Mouse (Mus musculus) hindlimb bud, embryonic 11.5 days (tissue): ENCODE results near the gene Acsf2.
"Not testable (repeated sequence)": the region's sequence is repeated elsewhere in the genome, so short reads cannot be mapped to it uniquely, and the experiment has no call there.

ENCODE experiments used
- DNase-seq: peaks from one replicate; pipeline ENCODE4 v3.0.0-alpha.2; 2012; ENCODE audit warnings: low read depth, low spot score; ENCODE audit errors: extremely low spot score

Gene Acsf2

DNA sequence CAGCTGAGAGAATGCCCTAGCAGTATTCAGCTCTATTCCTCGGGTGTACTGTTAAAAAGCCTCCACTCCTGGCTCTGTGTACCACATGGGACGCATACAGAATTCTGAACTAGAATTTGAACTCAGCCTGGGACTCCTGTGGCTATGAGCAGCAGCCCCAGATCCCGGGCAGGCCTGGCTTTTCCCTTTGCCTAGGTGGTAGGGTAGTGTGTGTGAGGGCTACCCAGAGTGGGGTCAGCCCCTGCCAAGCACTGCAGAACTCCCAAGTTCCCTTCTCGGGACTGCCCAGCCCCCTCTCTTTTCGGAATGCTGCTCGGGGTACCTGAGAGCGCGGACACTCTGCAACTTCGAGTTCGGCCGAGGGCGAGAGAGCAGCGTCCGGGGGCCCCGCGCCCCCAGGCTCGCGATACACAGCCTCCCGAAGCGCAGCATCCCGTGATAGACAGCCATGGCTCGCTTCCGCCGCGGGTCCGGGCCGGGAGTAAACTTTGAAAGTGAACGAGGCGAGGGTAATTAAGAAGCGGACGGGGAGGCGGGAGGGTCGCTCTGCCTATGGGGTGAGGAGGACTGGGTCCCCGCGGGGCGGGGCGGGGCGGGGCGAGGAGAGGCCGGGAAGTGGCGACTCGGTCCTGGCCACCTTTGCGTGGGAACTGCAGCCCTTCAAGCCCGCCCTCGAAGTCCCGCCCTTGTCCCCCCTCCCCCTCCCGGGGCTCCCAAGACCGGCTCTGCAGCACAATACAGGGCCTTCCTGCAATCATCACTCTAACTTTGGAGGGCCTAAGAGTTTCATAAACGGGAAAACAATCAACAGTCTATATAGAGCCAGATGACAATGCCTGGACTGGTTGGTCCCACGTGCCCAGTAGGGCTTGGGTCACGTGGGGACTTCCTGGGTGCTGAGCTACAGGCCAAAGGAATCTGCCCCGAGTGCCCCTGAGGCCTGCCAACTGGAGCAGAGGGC is at the start of gene Acsf2:
TSS of gene Acsf2 (minus strand) at position 551 of the 961 bp plus-strand sequence.
- DNase-seq = peak; percentile 31

DNA sequence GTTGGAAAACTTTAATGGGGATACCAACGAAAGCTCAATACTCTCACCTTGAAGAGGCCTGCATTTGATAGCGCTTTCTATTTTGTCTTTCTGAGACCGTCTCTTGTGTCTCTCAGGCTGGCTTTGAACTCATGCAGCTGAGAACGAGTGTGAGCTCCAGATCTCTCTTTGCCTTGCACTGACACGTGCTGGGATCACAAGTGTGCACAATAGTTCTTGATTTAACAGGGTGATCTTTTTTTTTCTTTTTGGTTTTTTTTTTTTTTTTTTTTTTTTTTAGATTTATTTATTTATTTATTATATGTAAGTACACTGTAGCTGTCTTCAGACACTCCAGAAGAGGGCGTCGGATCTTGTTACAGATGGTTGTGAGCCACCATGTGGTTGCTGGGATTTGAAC is 49.6 kb upstream of the Acsf2 start:
- DNase-seq = not testable (repeated sequence)

DNA sequence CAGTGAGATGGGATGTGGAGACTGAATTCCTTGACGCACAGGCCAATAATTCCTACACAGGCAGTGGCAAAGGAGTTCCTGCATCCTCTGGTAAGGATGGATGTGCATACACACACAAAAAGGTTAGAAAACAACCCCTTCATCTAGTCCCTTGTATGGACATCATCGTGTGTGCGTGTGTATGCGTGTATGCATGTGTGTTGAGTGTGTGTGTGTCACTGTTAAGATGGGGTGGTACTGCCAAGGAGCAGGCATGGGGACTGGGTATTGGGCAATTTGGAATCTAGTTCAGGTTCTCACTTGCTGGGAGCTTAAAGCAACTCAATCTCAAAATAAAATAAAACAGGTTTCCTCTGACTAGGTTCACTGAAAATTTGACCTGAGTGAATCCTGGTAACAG is 44.8 kb upstream of the Acsf2 start:
- no peak for DNase-seq

GRCm38 (mm10) chr11:94644461-94645219 is 43.0 kb upstream of the Acsf2 start:
- DNase-seq = no peak

GRCm38 (mm10) chr11:94634431-94634830 is 32.8 kb upstream of the Acsf2 start:
- no peak for DNase-seq

GRCm38 (mm10) chr11:94632988-94633387 is 31.3 kb upstream of the Acsf2 start:
- no peak for DNase-seq

GRCm38 (mm10) chr11:94631969-94632368 is 30.3 kb upstream of the Acsf2 start:
- no peak for DNase-seq

GRCm38 (mm10) chr11:94630199-94631011 is 28.7 kb upstream of the Acsf2 start:
- no peak for DNase-seq

- no peak for DNase-seq
Measured at GRCm38 (mm10) chr11:94629884-94630198, 28.2 kb upstream of the Acsf2 start.

- peak; percentile 62 for DNase-seq
Measured at GRCm38 (mm10) chr11:94629199-94629883, 27.7 kb upstream of the Acsf2 start, which contains the start of gene Lrrc59. Gene Lrrc59 (plus strand): TSS chr11:94629767.

DNA sequence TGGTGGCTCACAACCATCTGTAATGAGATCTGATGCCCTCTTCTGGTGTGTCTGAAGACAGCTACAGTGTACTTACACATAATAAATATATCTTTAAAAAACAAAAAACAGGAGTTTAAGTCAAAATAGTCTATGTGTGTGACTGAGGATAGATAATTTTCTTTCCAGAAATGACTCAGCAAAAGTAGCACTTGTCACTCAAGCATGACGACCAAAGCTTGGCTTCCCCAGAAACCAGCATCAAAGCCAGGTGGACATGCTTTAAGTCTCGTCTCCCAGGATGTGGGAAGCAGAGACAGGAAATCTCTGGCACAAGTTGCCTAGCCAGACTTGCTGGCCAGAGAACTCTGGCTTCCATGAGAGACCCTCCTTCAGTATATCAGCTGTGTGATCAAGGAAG is 20.5 kb upstream of the Acsf2 start:
- no peak for DNase-seq

DNA sequence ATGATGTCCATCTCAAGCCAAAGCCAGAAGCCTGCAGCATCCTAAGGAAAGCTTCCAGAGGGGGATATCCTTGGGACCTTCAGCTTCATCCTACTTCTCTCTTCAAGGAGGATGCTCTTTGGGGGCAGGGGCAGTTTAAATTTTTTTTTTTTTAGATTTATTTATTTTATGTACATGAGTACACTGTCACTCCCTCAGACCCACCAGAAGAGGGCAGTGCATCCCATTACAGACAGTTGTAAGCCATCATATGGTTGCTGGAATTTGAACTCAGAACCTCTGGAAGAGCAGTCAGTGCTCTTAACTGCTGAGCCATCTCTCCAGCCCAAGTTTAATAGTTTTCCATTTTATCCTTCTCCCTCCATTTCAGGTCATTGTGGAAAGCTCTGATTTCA is 19.8 kb upstream of the Acsf2 start:
- DNase-seq = no peak

DNA sequence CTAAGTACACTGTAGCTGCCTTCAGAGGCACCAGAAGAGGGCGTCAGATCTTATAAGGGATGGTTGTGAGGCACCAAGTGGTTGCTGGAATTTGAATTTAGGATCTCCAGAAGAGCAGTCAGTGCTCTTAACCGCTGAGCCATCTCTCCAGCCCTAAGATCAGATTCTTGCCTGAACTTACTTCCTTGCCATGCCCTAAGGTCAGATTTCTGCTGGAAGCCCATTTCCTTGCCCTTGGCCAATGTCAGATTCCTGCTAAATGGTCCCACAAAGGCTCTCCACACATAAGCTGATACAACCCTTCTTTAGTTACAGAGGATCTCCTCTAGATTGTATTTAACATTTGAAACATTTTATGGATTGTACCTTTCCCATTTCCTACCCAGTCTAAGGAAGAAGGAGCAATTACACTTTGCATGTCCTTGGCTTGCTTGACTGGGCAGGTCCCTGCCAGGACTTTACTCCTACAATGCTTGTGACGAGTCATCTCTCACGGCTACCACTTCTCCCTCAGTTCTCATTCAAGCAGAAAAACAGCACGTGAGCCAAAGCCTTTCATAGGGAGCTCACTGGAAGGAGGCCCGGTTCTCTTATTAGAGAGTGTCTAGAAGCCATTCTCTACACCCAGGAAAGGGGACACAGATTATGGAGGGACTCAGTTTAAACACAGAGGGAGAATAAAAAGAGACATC is 19.2 kb upstream of the Acsf2 start:
- no peak for DNase-seq

DNA sequence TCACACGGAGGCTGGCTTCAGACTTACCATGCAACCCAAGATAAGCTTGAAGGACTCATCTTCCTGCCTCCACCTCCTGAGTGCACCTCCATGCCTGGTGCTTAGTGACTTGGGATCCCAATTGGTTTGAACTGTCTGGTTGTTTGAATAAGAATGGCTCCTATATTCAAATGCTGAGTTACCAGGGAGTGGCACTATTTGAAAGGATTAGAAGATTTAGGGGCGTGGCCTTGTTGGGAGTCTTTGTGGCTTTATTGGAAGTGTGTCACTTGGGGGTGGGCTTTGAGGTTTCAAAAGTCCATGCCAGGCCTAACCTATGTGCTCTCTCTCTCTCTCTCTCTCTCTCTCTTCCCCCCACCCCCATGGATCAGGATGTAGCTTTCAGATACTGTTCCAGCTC is 16.0 kb upstream of the Acsf2 start:
- no peak for DNase-seq

- no peak for DNase-seq
Measured at GRCm38 (mm10) chr11:94615494-94615893, 13.8 kb upstream of the Acsf2 start.

DNA sequence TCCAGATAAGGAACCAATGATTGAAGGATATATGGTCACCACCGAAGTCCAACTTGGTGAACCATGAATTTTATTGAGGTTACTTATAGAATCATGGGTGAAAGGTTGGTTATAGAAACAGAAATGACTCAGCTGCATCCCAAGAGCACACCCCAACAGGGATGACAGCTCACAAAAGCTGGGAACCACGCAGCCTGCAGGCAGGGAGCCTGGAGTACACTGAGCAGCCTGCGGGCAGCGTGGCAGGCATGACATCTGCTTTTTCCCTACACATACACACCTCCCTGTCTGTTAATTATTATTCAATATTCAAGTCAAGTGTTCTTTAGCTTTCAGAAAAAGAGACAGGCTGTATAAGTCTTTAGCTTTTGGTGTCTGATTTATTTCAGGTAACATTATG is 12.9 kb upstream of the Acsf2 start:
- no peak for DNase-seq

DNA sequence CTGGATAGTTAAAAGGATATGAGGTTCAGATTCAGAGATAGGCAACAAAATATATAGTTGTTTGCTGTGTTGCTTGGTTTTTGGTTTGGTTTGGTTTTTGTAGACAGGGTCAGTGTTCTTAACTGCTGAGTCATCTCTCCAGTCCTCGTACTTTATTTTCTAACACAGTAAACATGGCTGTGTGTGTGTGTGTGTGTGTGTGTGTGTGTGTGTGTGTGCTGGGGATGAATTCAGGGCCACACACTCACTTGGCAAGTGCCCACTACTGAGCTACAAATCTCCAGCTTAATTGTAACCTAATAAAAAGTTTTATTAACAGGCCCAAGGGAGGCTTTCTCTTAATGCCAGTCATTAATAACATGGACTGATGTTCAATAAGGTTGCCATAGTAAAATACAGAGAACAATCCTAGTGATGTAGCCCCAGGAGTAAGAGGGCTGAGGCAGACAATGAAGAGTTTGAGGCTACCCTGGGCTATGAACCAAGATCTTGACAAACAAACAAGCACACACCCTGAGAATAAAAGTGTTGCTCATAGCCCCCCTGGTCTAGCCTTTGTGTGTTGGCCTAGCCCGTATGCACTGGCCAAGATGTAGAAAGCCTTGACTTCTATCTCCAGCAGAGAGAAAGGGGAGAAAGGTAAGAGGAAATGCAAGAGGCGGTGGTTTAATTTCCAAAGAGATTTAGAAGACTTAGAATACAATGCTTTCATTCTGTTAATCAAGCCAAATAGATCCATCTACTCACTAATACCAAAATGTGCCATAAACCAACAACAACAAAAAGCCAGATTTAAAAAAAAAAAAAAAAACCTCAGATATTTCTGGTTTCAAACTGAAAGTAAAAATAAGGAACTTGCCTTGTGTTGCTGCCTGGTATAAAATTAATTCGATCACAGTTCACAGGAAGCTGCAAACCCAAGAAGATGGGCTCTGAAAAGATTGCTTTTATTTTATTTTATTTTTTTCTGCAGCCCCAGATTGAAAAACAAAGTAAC is 9.4 kb upstream of the Acsf2 start:
- no peak for DNase-seq

DNA sequence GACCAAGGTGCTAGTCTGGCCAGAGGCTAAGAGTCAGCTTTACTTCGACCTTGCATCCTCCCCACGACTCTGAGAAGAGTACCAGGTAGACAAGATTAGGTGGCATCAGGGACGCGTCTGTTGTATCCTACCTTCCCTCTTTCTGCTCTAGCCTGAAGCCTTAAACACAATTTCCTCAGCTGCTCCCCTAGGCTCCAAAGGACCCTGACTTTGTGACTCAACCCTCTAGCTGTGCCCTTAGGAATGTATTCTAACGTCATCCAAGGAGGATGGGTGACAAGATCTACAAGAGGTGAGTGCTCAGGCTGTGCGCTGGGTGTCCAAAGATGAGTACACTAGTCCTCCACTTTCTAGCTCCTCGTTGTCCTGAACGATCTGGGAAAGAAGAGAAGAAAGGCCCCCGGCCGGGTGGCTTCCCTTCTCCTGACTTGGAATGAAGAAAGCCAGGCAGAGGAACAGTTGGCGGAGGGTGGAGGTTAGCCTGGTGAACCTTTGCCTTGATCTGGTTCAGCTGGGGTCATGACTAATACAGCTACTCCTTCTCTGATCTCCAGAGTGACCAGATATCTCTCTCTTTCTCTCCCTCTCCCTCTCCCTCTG is 785 bp upstream of the Acsf2 start:
- no peak for DNase-seq
